Mouse (Mus musculus) adrenal gland, adult 18-20 months (tissue): ENCODE measurements around the gene Sh3rf3. TPM values are rescaled to one million over a fixed set of nuclear protein-coding genes. Genes with fewer than 3 reads are reported as not detected.
A peak's percentile ranks its signal among the peaks of the same experiment; 100 is the strongest.

Source experiments
- DNase-seq, 2 experiments: peaks; one replicate each; pipeline ENCODE4 v3.0.0; 2021 to 2022; ENCODE audit warnings: low spot score in 2 of 2
- microRNA-seq, 2 experiments: library from miRNA; unstranded; fragments of <30 nt; microRNA quantifications; one replicate each; pipeline ENCODE4 v1.2.0; 2021; ENCODE audit warnings: borderline number of aligned reads in 2 of 2
- total RNA-seq, 2 experiments: library from RNA; stranded (reverse); gene quantifications; 1 replicate in 1 of 2; 2 replicates in 1 of 2; pipeline ENCODE4 v1.2.3; 2021

Sh3rf3 gene
- total RNA-seq, 2 experiments from 2014 or later = 0.80 to 0.99 TPM

GRCm38 (mm10) chr10:59152544-59153081, 339.5 kb downstream of the Sh3rf3 start:
- no peak for DNase-seq

GRCm38 (mm10) chr10:59158627-59159026, 345.5 kb downstream of the Sh3rf3 start:
- DNase-seq = no peak

- no peak for DNase-seq
Observed at GRCm38 (mm10) chr10:59162185-59162897, 349.2 kb downstream of the Sh3rf3 start.

- DNase-seq = peak; percentile 29 to 42
Observed at GRCm38 (mm10) chr10:59166104-59166944, 353.2 kb downstream of the Sh3rf3 start.

GRCm38 (mm10) chr10:59171042-59171441, 357.9 kb downstream of the Sh3rf3 start:
- no peak for DNase-seq

GRCm38 (mm10) chr10:59172539-59172938, 359.4 kb downstream of the Sh3rf3 start:
- DNase-seq = no peak

GRCm38 (mm10) chr10:59179620-59180019, 366.5 kb downstream of the Sh3rf3 start:
- no peak for DNase-seq

GRCm38 (mm10) chr10:59182306-59182705, 369.1 kb downstream of the Sh3rf3 start:
- no peak for DNase-seq

Small RNA genes lying within 50 kb of the gene (microRNA-seq; reads per million reads assigned to microRNA genes)
- 0 reads per million in 2 experiments for gene Gm27672

Other genes with a start within 250 kb of the Sh3rf3 start
- under 1 TPM; 0.10 to 0.22 TPM for gene Edar, start 137.7 kb upstream of the Sh3rf3 start, total RNA-seq
- not detected for gene Gm17542, start 95.1 kb upstream of the Sh3rf3 start, total RNA-seq